Mouse (Mus musculus) midbrain, postnatal 0 days (tissue): Measurements from ENCODE around the gene Gm6588. TPM values are rescaled to one million over a fixed set of nuclear protein-coding genes. Genes with fewer than 3 reads are reported as not detected.
A peak's percentile ranks its signal among the peaks of the same experiment; 100 is the strongest.

ENCODE experiments used
- ATAC-seq: fragments of 200-750 bp; cut with Nextera tagmentation; 2 replicates; pipeline ENCODE4 v1.8.0; 2017; ENCODE audit warnings: moderate number of reproducible peaks, mild to moderate bottlenecking, moderate TSS enrichment, moderate library complexity; ENCODE audit not compliant: low FRiP score
- DNase-seq: peaks from one replicate; pipeline ENCODE4 v3.0.0-alpha.2; 2015; ENCODE audit warnings: low spot score
- H3K27ac ChIP-seq: fragments of 300-500 bp; sonication (generic); 2 replicates; pipeline ENCODE4 v1.5.1; 2014; ENCODE audit warnings: low read depth, mild to moderate bottlenecking, low read length, mixed read lengths
- H3K27me3 ChIP-seq: fragments of 300-500 bp; sonication (generic); 2 replicates; pipeline ENCODE4 v1.6.1; 2014; ENCODE audit warnings: low read length, control low read depth, mixed read lengths; ENCODE audit not compliant: insufficient read depth
- H3K36me3 ChIP-seq: fragments of 300-500 bp; sonication (generic); 2 replicates; pipeline ENCODE4 v1.6.1; 2014; ENCODE audit warnings: low read length, control low read depth, mixed read lengths; ENCODE audit not compliant: insufficient read depth
- H3K4me1 ChIP-seq: fragments of 300-500 bp; sonication (generic); 2 replicates; pipeline ENCODE4 v1.6.1; 2014; ENCODE audit warnings: mild to moderate bottlenecking, control low read depth, antibody characterized with exemption, low read length, mixed read lengths; ENCODE audit not compliant: insufficient read depth
- H3K4me2 ChIP-seq: fragments of 300-500 bp; sonication (generic); 2 replicates; pipeline ENCODE4 v1.6.1; 2014; ENCODE audit warnings: low read depth, mild to moderate bottlenecking, low read length, mixed read lengths; ENCODE audit not compliant: poor library complexity, severe bottlenecking
- H3K4me3 ChIP-seq: fragments of 300-500 bp; sonication (generic); 2 replicates; pipeline ENCODE4 v1.5.1; 2014; ENCODE audit warnings: low read depth, mild to moderate bottlenecking, low read length, moderate library complexity
- H3K9ac ChIP-seq: fragments of 300-500 bp; sonication (generic); replicated peaks from 2 replicates; pipeline ENCODE4 v1.6.1; 2014; ENCODE audit warnings: mild to moderate bottlenecking, low read length, moderate library complexity, mixed read lengths; ENCODE audit not compliant: poor library complexity, severe bottlenecking
- H3K9me3 ChIP-seq: fragments of 300-500 bp; sonication (generic); 2 replicates; pipeline ENCODE4 v1.6.1; 2016; ENCODE audit warnings: low read length, control low read depth
- CTCF ChIP-seq: IDR thresholded peaks from 2 replicates; pipeline ENCODE4 v1.5.1; 2016; ENCODE audit warnings: antibody characterized with exemption, mild to moderate bottlenecking
- WGBS: fragments of 180-500 bp; shearing (Covaris S2); extraction: QIAGEN DNeasy Blood & Tissue Kit; methylation state at CpG from one replicate; pipeline ENCODE4 v1.1.7; 2014; 5-methylcytosine and 5-hydroxymethylcytosine counted together
- polyA plus RNA-seq: library from polyadenylated mRNA; unstranded; fragments of >200 nt; fragmentation: Nextera tagmentation; extraction: Ambion mirVana; gene quantifications from 2 replicates; pipeline ENCODE4 v1.2.1, GENCODE M21; 2015
- total RNA-seq: library from RNA; depleted of rRNA; stranded (reverse); fragments of >200 nt; gene quantifications from 2 replicates; pipeline ENCODE4 v1.2.3, GENCODE M21; 2014

The Gm6588 gene
- total and polyA plus RNA-seq, 2 experiments from 2014 or later: 0.39 TPM; not detected in 1

- Histone ChIP-seq H3K27ac (no peak overlapping the region), H3K4me1 (0 out of 2 replicates have a peak, but pooled peaks cover 2% of the 10 kb centered on the region), H3K9ac (0 out of 2 replicates have a peak overlapping the region, but pooled peaks have one; percentile 19), H3K36me3 (peaks cover 27% of the 10 kb centered on the region), H3K4me2 (no peak overlapping the region), H3K27me3 (no peaks in the 10 kb centered on the region), H3K9me3 (no peaks in the 10 kb centered on the region), H3K4me3 (no peak overlapping the region)
- WGBS: 43% methylated on average over 6 of the region's 6 CpGs
- ATAC-seq (no peak), DNase-seq (no peak)
- no peak for TF ChIP-seq CTCF
These were observed 24.2 kb downstream of the Gm6588 start for GRCm38 (mm10) chr5:112473453-112473852.

GRCm38 (mm10) chr5:112481946-112482410, 32.8 kb downstream of the Gm6588 start:
- DNase-seq (peak; percentile 58), ATAC-seq (peak; percentile 59; the same call in 1 of the 2 replicates)
- WGBS: 8% methylated on average over 19 of the region's 19 CpGs
- Histone ChIP-seq H3K4me1 (peaks cover 18% of the 10 kb centered on the region; the same call in 1 of the 2 replicates), H3K27me3 (no peaks in the 10 kb centered on the region), H3K4me3 (no peak overlapping the region), H3K9me3 (no peaks in the 10 kb centered on the region), H3K27ac (peak overlapping the region; percentile 51), H3K4me2 (peak overlapping the region; percentile 24), H3K36me3 (no peaks in the 10 kb centered on the region), H3K9ac (no peak overlapping the region; the same call in 1 of the 2 replicates)
- no peak for TF ChIP-seq CTCF

- H3K27ac ChIP-seq: peak overlapping the region; percentile 51; the same call in 1 of the 2 replicates
- no peak overlapping the region; the same call in 1 of the 2 replicates for H3K9ac ChIP-seq
- DNase-seq (no peak), ATAC-seq (no peak)
- no peak overlapping the region for H3K4me3 ChIP-seq
- no peaks in the 10 kb centered on the region for H3K27me3 ChIP-seq
- H3K4me1 ChIP-seq: peaks cover 18% of the 10 kb centered on the region; the same call in 1 of the 2 replicates
- H3K4me2 ChIP-seq: peak overlapping the region; percentile 24; the same call in 1 of the 2 replicates
- WGBS: 33% methylated on average over 13 of the region's 13 CpGs
- no peaks in the 10 kb centered on the region for H3K9me3 ChIP-seq
- TF ChIP-seq CTCF: no peak
- H3K36me3 ChIP-seq: no peaks in the 10 kb centered on the region
These were observed 33.3 kb downstream of the Gm6588 start for GRCm38 (mm10) chr5:112482551-112482950.

GRCm38 (mm10) chr5:112483030-112483429, 33.8 kb downstream of the Gm6588 start:
- Histone ChIP-seq H3K9me3 (no peaks in the 10 kb centered on the region), H3K9ac (no peak overlapping the region), H3K36me3 (no peaks in the 10 kb centered on the region), H3K27ac (no peak overlapping the region), H3K4me3 (no peak overlapping the region), H3K4me1 (peaks cover 18% of the 10 kb centered on the region; the same call in 1 of the 2 replicates), H3K4me2 (no peak overlapping the region), H3K27me3 (no peaks in the 10 kb centered on the region)
- DNase-seq: no peak
- no peak for TF ChIP-seq CTCF
- ATAC-seq: no peak
- 85% methylated on average over 8 of the region's 8 CpGs for WGBS

GRCm38 (mm10) chr5:112484924-112485715, 35.9 kb downstream of the Gm6588 start:
- Histone ChIP-seq H3K36me3 (no peaks in the 10 kb centered on the region), H3K4me2 (no peak overlapping the region), H3K27ac (no peak overlapping the region), H3K4me1 (peaks cover 18% of the 10 kb centered on the region; the same call in 1 of the 2 replicates), H3K9ac (peak overlapping the region; percentile 39), H3K27me3 (no peaks in the 10 kb centered on the region), H3K4me3 (no peak overlapping the region), H3K9me3 (no peaks in the 10 kb centered on the region)
- 23% methylated on average over 13 of the region's 13 CpGs for WGBS
- ATAC-seq (no peak), DNase-seq (peak; percentile 58)
- no peak for TF ChIP-seq CTCF

- Histone ChIP-seq H3K4me1 (peaks cover 18% of the 10 kb centered on the region; the same call in 1 of the 2 replicates), H3K27ac (no peak overlapping the region), H3K27me3 (no peaks in the 10 kb centered on the region), H3K9me3 (no peaks in the 10 kb centered on the region), H3K4me2 (no peak overlapping the region), H3K36me3 (no peaks in the 10 kb centered on the region), H3K9ac (no peak overlapping the region), H3K4me3 (no peak overlapping the region)
- no peak for TF ChIP-seq CTCF
- WGBS: 76% methylated on average over 5 of the region's 5 CpGs
- no peak for ATAC-seq
- no peak for DNase-seq
These were observed 37.2 kb downstream of the Gm6588 start for GRCm38 (mm10) chr5:112486415-112486814.
